Mouse (Mus musculus): Measurements from ENCODE around the gene Tns2.

Gene Tns2

DNA sequence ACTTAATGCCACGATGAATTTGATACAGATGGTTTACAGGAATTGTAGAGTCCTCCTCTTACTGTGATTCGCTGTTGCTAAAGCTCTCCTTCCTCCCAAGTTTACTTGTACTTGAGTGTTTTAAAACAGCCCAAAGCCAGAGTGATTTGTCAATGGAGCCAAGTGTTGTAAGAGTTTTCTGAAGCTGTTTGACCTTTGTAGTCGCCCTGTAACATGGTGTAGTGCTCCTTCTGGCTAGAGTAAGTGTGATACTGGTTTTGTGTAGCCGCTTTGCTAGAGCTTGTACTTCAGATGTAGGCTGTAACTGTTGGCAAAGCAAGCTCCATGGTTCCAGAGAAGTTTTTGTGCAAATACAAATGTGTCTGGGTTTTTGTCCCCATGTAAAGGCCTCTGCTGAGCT lies 8.0 kb upstream of the Tns2 start:
- DNase-seq, result no peak

DNA sequence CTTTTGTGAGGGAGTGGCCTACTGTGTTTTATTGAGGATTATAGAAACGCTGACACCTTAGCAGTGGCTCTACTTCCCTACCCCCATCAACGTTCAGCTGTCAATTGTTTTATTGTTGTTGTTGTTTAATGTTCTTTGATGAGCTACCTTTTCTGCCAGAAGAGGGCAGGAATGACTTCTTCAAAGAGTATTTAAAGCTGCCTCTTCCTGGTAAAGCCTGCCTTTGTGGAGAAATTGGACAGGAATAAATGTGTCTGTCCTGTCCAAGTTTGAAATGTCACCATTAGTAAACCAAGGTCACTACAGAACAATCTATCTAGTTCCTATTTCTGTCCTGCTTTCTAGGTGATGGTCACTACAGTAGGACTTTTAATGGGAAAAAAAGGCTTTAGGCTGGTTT lies 6.1 kb upstream of the Tns2 start:
- DNase-seq, result no peak

GRCm38 (mm10) chr15:102094988-102095387 lies 5.2 kb upstream of the Tns2 start:
- no peak for DNase-seq

DNA sequence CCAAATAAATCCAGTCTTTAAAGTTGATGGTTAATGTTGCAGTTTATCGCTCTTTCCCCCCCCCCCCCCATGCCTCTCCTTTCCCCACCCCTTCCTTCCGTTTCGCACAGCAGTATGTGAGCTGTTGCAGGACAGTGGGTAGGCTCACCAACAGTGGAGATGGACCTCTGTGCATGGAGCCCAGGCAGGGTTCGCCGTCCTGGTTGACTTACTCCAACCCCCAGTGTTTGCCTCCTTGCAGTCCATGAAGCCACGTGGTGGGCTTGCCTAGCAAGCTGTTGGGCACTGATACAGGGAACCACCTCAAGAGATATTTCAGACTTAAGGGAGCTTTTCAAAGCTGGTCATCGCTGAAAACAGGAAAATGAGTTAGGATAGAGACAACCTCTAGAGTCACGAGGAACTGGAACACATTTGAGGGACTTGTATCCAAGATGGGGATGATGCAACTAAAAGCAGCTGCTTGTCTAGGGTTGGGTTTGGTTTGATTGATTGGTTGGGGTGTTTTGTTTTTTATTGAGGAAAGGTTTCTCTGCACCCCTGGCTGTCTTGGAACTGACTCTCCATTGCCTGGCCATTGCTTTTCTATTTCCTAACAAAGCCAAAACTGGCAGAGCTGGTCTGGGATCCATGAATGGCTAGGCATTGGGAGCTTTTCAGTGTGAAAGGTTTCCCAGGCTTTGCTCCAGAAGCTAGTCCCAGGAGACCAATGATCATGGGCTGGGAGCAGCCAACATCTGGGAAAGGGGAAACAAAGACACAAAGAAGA lies 2.9 kb upstream of the Tns2 start:
- DNase-seq, result peak; percentile 17 to 29

GRCm38 (mm10) chr15:102097991-102098555 lies 2.1 kb upstream of the Tns2 start:
- peak; percentile 23 to 33 for DNase-seq

DNA sequence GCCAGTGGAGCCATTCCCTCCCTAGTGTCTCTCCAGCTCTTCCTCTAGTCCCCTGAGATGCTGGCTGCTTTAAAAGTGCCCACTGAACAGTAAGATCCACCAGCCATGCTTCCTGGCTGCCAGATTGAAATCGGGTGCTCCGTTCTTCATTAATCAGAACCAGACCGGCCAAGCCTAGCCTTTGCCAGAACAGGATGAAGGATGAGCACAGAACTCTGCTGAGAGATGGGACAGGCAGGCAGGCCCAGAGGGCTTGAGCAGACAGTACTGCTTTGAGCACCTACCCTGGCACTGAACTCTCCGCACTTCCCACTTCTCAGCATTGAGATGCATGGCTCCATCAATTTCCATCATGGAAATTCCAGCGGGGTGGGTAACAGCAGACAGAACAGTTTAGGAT lies 953 bp upstream of the Tns2 start:
- peak; percentile 3 to 14 for DNase-seq

GRCm38 (mm10) chr15:102099771-102100160 lies 447 bp upstream of the Tns2 start:
- no peak for DNase-seq

DNA sequence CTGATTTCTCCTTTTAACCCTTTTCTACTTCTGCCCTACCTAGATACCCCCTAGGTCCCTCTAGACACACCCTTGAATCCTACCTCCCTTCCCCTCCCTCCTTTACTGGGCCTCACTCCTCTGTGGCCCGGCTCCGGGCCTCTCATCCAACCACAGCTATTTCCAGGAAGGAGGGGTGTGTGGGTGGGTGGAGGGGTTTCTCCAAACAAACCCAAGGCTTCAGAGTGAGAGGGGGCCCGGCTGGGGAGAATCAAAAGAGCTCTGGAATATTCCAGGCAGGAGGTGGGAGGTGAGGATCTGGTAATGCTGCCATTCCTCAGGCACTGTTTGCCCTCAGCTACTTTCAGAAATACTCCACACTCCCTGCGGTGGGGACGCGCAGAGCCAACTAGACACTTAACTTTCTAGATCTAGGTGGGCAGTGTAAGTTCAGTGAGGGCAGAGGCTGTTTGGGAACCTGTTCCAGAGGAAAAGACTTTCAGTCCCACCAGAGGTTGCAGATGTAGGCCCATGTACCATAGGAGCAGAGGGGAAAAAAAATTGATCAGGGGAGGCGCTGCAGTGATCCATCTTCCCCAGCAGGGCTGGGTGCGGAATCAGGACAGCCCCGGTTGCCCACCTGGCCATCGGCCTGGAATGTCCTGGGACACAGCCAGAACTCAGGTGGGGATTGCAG lies 921 bp downstream of the Tns2 start:
- peak; percentile 63 to 72 for DNase-seq

DNA sequence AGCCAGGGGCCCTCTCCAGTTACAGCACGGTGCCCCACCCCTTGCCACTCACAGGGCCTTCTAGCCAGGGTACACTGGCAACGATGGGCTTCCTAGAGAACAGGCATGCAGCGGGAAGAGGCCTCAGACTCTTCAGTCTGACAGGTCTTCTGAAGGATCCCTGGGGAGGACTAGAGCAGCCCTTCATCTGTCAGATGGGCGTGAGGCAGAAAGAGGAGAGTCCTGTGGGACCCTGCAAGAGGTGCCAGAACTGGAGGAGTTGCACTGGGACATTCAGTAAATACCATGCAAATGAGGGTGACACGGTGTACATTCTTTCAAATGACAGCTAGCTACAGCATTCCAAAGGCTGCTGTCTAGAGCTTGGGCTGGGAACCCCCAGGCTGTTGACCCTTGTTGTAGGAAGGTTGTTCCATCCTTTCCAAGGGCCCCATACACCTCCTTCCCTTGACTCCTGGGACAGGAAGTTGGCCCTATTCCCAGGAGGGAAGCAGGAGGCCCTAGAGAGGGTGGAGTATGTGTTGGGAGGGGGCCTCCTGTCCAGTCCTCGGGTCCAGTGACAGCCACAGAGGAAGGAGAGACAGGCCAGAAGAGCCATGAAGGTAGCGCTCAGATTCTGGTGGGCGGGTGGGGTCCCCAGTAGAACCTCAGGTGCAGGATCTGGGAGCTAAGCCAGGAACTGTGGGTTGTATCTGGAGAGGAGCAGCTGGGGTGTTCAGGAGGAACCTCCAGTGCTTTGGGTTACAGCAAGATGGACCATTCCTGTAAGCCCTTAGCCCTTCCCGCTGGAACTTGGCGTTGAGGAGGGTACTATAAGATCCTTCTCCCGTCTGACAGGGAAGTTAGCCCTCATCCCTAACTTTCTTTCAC lies 1.7 kb downstream of the Tns2 start:
- peak; percentile 63 to 75 for DNase-seq

- DNase-seq, result peak; percentile 80 to 89
These were observed 2.4 kb downstream of the Tns2 start for GRCm38 (mm10) chr15:102102548-102103121.

DNA sequence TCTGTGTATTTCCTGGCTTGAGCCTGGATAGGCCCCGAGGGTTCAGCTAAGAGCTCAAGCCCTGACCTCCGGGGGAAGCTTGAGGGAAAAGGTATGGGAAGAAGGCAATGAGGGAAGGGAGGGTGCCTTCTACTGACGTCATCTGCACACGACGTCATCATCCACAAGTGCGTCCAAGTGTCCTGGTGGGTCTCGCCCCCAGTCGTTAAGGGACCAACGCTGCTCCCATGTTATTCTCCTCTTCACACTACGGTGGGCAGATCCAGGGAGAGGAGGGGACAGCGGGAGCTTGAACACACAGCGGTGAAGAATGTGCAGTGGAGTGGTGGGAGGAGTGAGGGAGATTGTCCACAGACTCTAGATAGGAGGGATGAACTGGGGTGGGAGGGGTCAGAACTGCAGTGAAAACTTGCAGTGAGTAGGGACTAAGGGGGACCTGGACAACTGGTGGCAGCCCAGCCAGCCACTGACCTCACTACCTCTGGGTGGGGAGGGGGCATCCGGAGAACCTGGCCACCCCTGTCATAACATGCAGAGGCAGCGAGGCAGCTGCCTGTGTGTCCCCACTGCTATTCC lies 3.2 kb downstream of the Tns2 start:
- peak; percentile 63 to 80 for DNase-seq

GRCm38 (mm10) chr15:102103947-102104555 lies 3.8 kb downstream of the Tns2 start:
- peak; percentile 78 to 85 for DNase-seq

DNA sequence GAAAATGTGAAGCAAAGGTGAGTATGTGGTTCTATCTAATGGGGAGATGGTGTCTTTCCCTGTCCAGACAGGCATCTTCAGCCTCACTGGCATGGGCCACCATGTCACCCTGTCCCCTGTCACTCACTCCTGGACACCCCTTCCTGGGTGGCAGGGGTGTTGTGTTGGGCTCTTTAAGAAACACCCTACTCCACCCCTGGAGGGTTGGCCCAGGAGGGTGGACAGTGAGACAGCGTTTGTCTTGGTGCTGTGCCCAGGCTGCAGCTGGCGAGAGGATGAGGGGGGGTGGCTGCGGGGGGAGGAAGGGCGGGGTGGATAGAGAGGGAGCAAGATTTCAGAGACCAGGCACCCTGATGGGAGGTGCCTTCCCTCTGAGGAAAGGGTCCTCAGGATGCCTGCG lies 5.1 kb downstream of the Tns2 start:
- peak; percentile 72 to 80 for DNase-seq

DNA sequence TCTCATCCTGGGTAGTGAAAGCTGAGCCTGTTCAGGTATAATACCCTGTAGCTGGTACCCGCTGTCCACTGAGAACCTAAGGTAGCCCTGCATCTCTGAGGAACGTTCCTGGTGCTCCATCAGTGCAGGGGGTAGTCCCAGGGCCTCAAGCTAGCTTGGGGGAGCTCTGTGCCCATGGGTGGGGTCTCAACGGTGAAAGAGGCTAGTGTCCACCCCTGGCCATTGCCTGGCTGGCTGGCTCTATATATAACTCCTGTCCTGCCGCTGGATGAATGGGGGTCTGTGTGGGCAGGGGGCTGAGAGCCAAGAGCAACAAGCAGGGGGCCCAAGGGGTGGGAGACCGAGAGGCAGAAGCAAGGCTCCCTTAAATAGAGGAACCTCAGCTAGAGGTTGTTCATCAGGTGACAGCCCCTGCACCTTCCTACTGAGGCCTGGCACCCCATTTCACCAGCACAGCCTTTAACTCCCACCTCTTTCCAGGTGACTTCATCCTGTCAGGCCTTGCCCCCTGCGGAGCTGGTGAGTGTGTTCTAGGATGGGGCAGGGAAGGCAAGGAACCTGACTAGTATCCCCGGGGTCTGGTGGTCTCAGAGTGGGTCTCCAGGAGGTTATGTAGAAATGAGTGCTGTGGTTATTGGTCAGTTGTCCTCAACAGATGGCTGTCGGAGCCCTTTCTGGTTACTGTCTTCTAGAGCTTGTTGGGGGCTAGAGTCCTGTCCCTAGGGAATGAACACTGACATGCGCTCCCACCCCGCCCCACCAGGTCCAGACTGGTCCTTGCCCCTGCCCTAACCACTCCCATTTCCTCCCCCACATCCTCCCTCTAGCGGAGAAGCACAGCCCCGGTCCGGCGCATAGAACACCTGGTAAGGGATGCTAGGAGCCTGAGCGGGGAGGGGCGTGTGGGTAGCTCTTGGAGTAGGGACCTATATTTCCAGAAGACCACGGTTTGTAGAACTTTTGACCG lies 5.8 kb downstream of the Tns2 start:
- peak; percentile 76 to 84 for DNase-seq

GRCm38 (mm10) chr15:102106754-102107456 lies 6.7 kb downstream of the Tns2 start:
- peak in 1 of 2 experiments; percentile 50 for DNase-seq

GRCm38 (mm10) chr15:102107689-102108573 lies 7.7 kb downstream of the Tns2 start:
- peak; percentile 86 to 88 for DNase-seq

DNA sequence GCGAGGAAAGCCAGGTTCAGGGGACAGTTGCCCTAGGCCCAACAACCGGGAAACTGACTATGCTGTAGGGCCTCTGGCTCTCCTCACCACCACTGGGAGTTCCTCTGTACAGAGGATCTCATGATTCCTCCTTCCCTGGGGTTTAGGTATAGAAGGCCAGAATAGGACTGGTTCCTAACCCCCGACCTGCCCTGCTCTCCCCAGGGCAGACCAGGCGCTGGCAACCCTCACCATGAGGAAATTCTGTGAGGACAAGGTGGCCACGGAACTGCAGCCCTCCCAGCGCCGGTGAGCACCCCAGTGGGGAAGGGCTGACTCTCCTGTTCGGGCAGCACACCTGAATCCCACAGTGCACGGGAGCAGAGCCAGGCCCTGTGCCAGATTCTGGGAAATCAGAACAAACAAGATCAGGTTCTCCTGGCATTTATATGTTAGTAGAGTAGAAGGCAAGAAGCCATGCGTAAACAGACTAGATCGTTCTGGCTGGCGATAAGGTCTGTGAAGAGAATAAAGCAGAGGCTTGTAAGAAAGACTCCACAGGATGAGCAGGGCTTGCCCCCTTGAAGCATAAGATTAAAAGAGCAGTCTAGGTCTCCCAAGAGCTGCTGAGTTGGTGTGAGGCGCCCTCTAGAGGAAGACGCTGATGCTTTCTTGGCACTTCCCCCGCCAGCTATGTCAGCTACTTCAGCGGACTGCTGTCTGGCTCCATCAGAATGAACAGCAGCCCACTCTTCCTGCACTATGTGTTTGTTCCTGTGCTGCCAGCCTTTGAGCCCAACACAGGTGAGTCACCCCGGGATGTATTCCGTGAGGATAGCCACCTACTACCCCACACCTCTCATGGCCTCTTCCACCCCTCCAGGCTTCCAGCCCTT lies 8.7 kb downstream of the Tns2 start:
- peak; percentile 87 to 91 for DNase-seq

- no peak for DNase-seq
These were observed 10.1 kb downstream of the Tns2 start for GRCm38 (mm10) chr15:102110271-102110670.

Measured in kidney, postnatal 4 days (tissue).